Mouse (Mus musculus): ENCODE measurements at regions not wholly inside any gene's neighbourhood (a gene's known extent, or its start where the extent isn't known, plus 50 kb on each side); places are given as distances from the start of the nearest gene placed in this dataset.

DNA sequence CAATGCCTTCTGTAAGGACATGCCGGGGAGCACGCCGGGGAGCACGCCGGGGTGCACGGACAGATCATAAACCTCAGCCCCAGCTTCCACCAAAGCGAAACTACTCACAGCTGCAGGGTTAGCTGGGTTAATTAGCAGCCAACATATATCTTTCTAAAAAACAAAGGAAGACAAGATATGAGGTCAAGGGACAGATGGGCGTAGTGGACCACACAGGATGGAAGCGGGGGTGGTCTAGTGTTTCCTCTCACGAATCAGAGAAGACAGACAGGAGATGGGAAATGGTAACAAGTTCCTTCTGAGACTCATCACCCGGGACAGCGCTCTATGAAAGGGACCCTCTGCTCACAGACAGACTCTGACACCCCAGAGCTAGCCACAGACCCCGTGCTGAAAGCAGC is 60.0 kb upstream of the Ajap1 start:
- intact Hi-C loops (cut with DNase I): no loop called here

DNA sequence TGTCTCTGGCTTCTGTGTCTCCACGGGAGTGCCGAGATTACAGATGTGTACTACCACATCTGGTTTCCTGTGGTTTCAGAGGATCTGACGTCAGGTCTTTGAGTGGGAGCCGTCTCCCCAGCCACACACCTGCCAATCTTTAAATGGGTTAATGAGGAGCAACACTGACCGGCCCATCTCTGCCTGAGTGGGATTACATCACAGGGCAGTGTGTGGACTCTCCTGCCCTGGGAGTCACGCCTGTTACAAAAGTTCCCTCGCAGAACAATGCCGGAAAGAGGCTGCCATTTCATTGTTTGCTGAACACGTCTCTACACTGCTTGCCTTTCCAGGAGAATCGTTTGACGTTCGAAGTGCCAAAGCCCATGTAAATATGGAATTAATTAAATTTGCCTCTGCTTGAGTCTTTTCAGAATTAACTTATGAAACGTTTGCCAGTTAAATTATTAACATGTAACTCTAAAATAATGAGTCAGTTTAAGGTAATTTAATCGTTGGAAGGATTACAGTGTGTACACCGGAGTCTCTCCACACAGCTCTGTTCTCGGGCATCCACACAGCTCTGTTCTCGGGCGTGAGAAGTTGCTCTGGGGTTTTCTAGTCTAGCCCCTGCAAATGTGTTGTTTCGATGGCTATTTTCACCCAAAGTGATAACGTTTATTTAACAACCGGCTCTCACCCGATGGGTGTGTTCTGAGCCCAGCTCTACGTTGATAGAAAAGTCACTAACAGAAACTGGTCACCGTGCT is 61.5 kb upstream of the Ajap1 start:
- intact Hi-C loops (cut with DNase I): no loop called here

DNA sequence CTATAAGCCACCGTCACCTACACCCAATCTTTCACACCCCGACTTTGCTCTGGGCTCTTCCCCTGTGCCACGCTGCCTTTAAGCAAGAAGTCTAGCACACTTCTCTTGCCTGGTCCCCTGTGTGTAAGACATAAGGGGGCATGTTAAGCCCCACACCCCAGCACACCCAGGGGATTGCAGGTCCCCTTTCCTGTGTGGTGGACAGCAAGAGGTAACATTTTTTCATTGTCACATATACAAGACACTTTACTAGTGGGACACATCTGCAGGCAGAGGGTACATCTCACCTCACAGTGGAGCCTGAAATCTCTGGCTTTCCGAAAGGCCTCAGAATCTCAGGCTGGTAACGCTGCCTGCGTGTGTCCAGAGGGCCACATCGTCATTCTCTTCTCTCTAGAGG is 64.1 kb upstream of the Ajap1 start:
- intact Hi-C loops (cut with DNase I): no loop called here

DNA sequence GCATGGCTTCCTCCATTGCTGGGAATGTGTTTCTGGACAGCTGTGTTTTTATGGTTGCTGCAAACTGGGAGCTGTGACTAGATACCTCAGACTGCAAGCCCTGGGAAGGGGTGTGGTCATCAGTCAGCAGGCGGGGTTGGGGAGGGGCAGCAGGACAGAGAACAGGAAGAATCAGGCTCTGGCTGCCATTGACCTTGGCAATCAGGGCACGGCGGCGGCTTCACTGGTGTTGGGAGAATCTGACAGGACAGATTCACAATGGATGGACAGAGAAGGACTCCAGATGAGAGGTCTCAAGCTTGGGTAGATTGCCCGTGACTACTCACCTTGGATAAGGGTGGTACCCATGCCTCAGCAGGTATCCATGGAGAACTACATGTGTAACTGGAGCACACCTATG is 64.5 kb upstream of the Ajap1 start:
- intact Hi-C loops (cut with DNase I): no loop called here

DNA sequence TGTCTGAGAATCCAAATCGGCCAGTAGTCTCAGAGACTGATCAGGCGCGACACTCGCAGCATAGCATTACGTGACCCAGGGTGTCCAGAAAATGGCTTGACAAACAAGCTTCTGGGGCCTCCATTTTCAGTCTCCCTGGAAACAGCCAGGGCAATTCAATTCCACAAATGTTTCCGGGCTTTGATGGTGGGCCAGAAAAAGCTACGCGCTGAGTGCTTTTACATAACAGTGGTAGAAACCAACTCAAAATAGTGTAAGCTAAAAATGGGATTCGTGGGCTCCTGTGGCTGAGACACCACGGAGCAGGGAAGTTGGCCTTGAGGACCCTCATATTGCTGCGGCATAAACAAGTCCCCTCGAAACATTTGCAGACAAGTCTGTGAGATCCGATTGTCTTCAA is 65.3 kb upstream of the Ajap1 start:
- intact Hi-C loops (cut with DNase I): no loop called here

DNA sequence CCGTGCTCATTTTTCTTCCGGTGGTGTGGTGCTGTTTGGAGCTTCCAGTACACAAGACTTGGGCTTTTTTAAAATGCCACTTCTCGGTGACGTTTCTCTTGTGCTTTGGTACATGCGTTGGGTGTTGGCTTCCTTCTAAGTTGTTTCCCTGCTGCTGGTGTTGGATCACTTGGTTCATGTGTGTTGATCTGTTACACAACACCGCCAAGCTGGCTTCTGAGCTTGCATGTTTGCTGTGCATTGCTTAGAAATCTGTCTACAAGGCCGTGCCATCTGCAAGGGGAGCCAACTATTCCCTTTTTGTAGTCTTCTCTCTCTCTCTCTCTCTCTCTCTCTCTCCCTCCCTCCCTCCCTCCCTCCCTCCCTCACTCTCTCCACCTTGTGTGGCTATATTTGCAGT is 68.7 kb upstream of the Ajap1 start:
- intact Hi-C loops (cut with DNase I): no loop called here

DNA sequence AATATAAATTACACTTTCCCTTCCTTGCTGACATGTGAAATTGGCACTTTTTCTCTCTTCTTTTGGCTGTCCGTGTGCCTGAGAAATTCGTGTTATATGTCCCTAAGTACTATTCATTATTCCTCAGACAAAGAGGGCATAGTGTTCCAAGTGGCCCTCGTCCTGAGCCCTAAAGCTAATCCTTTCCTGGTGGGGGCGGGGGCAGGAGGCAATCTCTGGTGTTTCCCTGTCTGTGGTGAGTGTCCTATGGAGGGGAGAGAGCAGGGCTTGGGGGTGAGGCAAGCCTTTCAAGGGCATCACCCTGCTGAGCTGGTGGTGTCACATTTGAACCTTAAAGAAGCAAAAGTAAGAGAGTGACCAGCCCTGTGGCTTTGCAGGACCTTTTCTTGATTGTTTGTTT is 69.9 kb upstream of the Ajap1 start:
- intact Hi-C loops (cut with DNase I): no loop called here

DNA sequence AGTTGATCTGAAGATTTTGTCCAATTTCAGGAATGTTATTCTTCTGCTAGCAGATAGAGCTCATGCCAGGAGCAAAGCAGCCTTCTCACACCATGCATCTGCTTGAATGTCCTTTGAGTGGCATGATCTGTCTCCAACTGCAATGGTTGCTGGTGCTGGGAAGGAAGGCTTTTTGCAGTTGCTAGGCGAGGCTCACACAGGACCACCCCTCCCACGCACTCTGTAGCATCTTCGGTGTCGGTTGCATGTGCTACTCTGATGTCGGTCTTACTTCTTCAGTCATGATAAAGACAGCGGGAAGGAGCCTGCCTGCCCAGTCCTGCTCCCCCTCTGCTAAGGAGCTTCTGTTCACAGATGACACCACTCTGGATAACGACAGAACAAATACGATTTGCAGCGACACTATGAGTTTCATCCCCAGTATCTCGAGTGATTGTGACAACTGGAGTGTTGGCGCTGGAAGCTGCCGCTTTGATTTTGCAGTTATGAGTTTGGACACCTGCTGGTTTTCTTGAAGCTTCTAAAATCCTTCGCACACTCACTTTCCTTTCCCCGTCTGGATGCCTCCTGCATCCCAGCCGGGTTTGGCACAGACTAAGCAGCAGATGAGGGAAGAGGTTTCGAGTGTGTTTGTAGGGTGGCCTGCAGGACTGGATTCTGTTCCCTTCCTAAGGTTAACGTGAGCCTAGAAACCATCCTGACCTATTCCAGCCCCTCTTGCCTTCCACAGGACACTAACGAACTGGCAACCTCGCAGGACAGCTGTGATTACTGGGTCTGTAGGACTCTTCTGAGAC is 75.4 kb upstream of the Ajap1 start:
- intact Hi-C loops (cut with DNase I): no loop called here

DNA sequence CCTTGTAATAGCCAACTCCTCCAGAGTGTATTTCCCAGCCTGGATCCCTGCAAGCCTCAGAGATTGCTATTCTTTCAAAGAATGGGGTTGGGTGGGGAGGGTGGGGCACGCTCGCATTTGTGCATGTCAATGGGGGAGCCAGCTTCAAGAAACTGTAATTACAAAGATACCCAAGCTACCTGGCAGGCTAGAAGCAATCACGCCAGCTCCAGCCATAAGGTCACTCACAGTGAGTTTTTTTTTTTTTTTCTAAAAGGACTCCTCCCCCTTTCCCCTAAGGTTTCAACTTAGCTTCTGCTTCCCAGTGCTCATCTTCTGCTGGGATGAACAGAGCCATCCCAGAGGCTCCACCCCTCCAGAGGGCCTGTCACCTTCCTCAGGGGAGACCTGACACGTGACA is 77.0 kb upstream of the Ajap1 start:
- intact Hi-C loops (cut with DNase I): no loop called here

DNA sequence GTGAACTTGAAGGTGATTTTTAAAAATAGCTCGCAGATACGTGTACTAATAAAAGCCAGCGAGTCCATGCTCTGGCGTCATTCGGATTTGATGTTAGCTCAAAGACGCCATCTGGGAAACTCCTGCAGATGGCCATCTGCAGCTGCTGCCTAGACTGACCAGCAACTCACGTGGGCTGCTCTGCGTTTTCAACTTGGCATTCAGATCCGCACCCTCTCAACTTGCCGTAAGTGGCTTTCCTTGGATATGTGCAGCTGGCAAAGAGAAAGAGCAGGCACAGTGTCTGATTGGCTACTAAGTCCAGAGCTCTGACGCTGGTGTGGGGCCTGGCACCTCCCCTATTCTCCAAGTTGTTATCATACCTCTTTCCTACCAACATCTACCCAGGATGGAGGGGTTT is 77.6 kb upstream of the Ajap1 start:
- intact Hi-C loops (cut with DNase I): loop anchor here (5.0 kb wide), 1 partner anchor 58 kb away; no protein-coding TSS in a partner anchor

DNA sequence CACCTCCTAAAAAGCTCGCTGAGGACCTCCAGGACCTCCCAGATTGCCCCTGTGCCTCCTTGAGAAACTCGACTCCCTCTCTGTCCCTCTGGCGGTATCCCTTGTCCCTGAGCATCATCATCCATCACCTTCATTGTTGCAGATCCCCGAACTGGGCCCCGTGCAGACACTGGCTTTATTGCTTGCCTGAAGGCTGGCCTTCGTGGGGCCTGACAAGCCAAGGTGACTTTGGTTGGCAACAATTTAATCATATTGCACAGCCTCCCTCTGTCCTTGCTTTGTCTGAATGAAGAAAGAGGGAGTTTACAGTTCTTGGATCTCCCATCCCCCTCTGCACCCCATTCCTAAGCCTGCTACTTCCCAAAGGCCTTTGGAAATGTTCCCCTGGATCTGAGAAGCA is 78.3 kb upstream of the Ajap1 start:
- intact Hi-C loops (cut with DNase I): loop anchor here (5.0 kb wide), 1 partner anchor 59 kb away; no protein-coding TSS in a partner anchor

DNA sequence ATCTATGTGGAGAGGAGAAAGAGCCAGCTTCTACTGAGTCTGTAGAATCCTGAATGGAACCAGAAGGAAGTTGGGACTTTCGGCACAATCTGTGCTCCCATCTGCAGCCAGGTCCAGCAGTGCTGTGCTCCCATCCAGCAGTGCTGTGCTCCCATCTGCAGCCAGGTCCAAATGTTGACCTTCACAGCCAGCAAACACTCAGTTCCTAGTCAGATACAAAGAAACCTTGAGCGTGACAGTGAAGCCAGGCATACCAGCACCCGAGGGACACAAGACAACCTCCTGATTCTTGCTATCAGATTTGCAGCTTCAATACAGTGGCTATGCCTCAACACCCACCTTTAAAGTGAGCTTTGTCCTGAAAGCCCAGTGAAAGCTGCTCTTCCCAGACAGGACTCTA is 79.4 kb upstream of the Ajap1 start:
- intact Hi-C loops (cut with DNase I): loop anchor here (5.0 kb wide), 1 partner anchor 60 kb away; no protein-coding TSS in a partner anchor

DNA sequence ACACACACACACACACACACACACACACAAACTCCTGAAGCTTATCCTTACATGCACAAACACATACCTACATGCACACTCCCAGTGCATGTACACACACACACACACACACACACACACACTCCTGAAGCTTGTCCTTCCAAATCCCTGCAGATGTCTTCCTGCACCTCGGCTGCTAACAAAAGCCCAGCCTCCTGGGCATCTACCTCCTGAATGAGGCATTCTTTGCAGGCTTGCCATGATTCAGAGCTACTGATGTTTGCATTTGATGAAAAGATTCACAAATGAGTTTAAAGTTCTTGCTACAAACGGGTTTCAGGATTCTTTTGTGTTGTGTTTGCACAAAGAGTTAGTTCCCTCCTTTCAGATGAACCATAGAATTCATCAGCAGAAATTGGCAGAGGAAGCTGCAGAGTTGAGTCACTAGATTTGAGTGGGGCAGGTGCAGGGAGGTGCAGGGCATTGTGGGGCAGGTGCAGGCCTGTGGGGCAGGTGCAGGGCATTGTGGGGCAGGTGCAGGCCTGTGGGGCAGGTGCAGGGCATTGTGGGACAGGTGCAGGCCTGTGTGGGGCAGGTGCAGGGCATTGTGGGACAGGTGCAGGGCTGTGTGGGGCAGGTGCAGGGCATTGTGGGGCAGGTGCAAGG is 84.8 kb upstream of the Ajap1 start:
- intact Hi-C loops (cut with DNase I): no loop called here

DNA sequence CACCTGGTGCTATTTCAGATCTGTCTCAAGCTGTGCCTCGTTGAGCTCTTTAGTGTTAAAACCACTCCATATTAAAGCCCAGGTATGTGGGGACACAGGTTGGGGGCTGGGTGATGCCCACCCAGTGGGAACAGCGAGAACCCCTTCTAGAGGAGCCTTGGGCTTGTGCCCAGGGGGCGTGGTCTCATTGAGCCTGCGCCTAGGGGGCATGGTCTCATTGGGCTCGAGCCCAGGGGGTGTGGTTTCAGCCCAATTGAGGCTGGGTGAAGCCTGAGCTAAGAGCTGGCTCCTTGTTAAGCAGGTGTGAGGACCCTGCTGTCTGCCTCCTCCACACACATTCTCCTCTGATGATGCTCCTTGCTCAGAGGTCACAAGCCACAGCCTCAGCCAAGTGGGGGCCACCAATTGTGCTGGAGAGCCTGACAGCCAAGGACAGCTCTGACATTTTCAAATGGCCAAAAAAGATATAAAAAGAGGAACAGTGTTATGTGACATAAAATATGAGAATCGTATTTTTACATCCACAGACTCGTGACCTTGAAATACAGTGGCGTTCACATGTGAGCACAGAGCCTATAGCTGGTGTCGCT is 90.7 kb upstream of the Ajap1 start:
- intact Hi-C loops (cut with DNase I): no loop called here

DNA sequence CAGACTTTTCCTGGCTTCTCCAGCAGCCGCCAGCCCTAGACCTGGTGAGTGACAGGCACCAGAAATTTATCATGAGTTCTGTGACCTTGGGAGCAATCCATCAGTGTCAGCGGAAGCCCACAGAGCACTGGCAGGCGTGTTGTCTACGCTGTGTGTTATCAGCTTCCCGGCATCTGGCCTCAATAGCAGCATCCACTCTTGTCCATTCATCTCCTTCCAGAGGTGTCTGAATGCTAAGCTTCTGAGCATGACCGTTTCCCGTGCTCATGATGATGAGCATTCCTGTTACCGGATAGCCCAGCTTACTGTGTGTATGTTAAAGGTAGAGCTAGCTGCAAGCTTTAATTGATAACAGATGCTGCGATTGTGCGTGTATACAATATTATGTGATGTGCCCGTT is 110.7 kb upstream of the Ajap1 start:
- intact Hi-C loops (cut with DNase I): no loop called here

DNA sequence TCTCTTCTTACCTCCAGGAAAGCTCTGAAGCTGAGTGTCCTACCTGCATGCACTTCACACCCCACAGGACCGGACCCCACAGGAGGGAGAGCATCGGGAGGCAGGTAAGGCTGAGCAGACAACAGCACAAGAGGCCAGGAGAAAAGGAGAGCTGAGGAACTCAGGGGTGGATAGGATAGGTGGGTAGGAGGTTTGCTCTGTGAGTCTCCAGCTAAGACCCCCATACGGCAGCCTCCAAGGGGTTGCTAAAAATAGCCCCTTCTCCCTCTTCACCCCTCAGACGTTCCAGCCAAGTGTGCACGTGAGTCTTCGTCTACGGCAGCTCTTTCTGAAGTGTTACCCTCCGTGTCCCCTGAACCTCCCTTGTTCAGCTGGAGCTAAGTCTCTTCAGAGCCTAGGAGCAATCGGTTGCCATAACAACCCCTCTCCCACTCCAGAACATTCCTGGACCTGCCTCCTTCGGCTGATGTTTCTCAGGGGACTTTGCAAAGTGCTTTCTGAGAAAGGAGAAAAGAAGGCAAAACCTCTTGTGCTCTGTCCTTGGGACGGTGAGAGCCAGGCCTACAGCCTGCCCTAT is 117.3 kb upstream of the Ajap1 start:
- intact Hi-C loops (cut with DNase I): no loop called here

DNA sequence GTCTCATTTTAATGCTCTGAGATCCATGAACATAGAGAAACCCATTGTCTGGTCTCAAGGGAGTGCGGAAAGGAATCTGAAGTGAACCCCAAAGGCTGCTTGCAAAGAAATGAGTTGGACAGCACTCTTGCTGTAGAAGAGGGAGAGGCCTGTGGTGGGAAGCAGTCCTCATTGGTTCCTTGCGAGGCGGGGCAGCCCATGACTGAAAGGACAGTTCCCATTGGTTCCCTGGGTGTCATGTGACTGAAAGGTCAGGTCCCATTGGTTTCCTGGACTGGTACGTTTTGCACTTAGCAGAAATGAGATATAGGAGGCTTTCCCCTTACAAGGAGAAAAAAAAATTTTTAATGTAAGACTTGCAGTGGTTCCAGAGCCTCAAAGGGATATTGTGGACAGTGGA is 119.9 kb upstream of the Ajap1 start:
- intact Hi-C loops (cut with DNase I): no loop called here

DNA sequence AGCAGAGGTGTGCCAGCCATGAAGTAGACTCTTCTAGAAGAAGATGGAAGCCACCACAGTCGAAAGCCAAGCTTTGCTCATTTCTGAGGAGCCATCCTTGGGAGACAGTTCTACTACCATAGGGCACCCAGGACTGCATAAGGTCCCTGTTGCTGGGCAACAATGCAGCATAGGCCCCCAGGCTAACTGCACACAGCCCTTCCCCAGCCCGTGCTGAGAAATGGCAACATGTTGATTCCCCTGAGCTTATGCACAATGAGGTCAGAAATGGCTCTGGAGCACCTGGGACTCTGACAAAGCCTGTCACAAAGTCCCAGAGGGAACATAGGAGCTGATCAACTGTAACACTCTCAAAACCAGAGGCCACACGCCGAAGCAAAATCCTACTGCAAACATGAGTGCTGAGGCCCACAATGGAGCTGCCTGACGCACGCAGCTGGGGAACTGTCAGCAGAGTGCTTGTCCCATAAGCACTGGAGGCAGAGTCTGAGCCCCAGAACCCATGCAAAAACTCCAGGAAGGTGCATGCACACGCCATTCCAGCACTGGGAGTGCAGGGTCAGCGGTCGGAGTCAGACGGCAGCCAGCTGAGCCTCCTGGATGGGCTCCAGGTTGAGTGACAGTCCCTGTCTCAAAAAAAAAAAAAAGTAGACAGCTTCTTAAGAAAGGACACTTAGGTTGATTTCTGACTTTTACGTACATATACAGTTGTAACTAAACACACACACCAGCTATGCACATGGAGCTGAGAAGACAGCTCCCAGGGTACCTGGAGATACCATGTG is 120.6 kb upstream of the Ajap1 start:
- intact Hi-C loops (cut with DNase I): no loop called here

DNA sequence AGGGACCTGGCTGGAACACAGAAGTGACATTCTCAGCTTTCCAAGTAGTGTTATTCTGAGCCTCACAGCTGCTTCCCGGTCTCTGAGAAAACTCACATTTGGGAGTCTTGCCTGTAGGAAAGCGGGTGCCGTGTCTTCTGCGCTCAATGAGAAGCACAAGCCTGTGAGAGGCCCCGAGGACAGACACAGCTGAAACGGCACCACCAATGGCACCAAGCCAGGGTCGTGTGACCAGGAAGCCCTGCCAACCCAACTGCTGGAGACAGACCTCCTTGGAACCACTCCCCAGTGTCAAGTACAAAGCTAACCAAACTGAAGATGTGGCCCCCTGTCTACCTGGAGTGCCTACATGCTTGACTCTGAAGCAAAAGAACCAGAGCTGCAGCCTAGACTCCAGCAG is 121.3 kb upstream of the Ajap1 start:
- intact Hi-C loops (cut with DNase I): no loop called here

DNA sequence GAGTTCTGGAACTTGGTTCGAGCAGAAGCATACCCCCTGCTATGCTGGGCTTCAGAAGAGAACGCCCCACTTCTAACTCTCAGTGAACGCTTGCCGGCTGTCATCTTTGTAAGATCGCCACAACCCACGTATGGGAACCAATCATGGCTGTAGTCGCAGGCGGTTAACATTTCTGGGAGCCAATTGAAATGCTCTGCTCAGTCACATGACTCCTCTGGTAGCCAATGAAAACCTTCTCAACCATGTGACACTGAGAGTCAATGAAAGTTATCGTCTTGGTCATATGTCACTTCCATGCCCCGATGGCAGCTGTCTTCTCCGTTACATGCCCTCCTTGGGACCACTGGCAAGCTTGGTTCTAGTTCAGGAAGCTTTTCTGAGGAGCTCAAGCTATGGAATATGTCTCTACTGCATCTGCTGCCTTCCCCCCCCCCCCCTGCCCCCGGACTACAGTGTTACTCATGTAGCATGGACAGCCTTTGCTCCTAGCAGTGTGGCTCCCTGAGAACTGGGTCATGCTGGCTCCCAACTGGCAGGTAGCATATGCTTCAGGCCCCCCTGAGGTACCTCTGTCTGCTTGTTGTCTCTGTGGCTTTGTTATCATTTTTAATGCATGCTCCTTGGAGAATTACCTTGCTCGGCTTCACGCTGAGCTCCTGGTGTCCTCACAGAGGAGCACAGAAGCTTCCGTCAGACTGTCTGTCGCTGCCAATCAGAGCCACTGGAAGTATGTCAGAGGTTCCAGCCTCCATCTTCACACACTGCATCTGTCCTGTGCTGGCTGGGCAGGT is 122.3 kb upstream of the Ajap1 start:
- intact Hi-C loops (cut with DNase I): no loop called here

All from adrenal gland (tissue).